Mouse (Mus musculus) embryonic fibroblast, embryonic 13.5 days (primary cell): Measurements from ENCODE around the gene Txndc16. TPM values are rescaled to one million over a fixed set of nuclear protein-coding genes. Genes with fewer than 3 reads are reported as not detected.
A peak's percentile ranks its signal among the peaks of the same experiment; 100 is the strongest.

ENCODE experiments used
- H3K27ac ChIP-seq: 2 replicates; pipeline ENCODE4 v1.5.1; 2012; ENCODE audit warnings: low read length, control low read depth, inconsistent platforms; ENCODE audit not compliant: insufficient read depth
- H3K4me1 ChIP-seq: 2 replicates; pipeline ENCODE4 v1.6.1; 2011; ENCODE audit warnings: low read length; ENCODE audit not compliant: control insufficient read depth, insufficient read depth
- H3K4me3 ChIP-seq: 2 replicates; pipeline ENCODE4 v1.5.1; 2011; ENCODE audit warnings: mild to moderate bottlenecking, control low read depth, low read length; ENCODE audit not compliant: insufficient read depth
- CTCF ChIP-seq: IDR thresholded peaks from 2 replicates; pipeline ENCODE4 v1.5.1; 2011; ENCODE audit warnings: mild to moderate bottlenecking, control low read depth, low read length, moderate library complexity, borderline replicate concordance; ENCODE audit not compliant: insufficient read depth
- POLR2A ChIP-seq: IDR thresholded peaks from 2 replicates; pipeline ENCODE4 v1.6.1; 2011; ENCODE audit warnings: low read depth, mild to moderate bottlenecking, control low read depth, low read length, moderate library complexity
- polyA plus RNA-seq: library from polyadenylated mRNA; stranded (reverse); fragments of >200 nt; gene quantifications from 2 replicates; pipeline ENCODE4 v1.2.4, GENCODE M21; 2011; ENCODE audit warnings: low read depth; ENCODE audit not compliant: missing spikeins, insufficient read length

The Txndc16 gene
- 23.2 and 33.9 TPM in 2 replicates for polyA plus RNA-seq

DNA sequence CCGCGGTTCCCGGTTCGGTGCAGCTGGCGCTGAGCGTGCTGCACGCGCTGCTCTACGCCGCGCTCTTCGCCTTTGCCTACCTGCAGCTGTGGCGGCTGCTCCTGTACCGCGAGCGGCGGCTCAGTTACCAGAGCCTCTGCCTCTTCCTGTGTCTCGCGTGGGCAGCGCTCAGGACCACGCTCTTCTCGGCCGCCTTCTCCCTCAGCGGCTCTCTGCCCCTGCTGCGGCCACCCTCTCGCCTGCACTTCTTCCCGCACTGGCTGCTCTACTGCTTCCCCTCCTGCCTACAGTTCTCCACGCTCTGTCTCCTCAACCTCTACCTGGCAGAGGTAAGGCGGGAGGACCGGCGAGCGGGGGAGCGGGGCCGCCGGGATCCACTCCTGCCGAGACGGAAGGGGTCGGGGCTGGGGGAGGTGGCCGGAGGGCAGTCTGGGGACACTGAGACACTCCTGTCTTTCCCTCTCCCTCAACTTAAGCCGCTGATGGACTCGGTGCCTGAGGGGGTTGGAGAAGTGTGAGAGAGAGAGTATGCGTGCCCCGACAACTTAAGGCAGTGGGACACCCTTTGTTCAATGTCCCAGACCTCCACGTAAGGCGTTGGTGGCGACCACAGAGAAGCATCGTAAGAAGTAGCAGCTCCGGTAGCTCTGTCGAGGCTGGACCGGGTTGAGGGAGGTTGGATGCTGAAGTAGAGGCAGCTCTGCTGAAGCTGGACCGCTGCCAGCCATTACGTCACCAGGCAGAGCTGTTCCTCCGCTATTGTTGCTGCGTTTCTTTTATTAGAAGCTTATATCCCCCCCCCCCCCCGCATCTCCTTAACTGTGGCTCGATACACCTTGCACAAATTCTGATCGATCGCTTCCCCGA is at the start of gene Txndc16:
Gene Txndc16, minus strand, starts transcription at position 239 of the 867 bp plus-strand sequence.
- Histone ChIP-seq H3K4me1 (no peaks in the 10 kb centered on the region), H3K27ac (no peak within 1 kb of the TSS), H3K4me3 (peak within 1 kb of the TSS; percentile 74)
- peak; percentile 25; the same call in 1 of the 2 replicates for TF ChIP-seq POLR2A
- no peak for TF ChIP-seq CTCF

- TF ChIP-seq CTCF = no peak
- TF ChIP-seq POLR2A = no peak
- H3K4me3 ChIP-seq = no peak overlapping the region
- H3K27ac ChIP-seq = no peak overlapping the region
- H3K4me1 ChIP-seq = no peaks in the 10 kb centered on the region
Observed at GRCm38 (mm10) chr14:45263831-45264592, 43.9 kb upstream of the Txndc16 start.

DNA sequence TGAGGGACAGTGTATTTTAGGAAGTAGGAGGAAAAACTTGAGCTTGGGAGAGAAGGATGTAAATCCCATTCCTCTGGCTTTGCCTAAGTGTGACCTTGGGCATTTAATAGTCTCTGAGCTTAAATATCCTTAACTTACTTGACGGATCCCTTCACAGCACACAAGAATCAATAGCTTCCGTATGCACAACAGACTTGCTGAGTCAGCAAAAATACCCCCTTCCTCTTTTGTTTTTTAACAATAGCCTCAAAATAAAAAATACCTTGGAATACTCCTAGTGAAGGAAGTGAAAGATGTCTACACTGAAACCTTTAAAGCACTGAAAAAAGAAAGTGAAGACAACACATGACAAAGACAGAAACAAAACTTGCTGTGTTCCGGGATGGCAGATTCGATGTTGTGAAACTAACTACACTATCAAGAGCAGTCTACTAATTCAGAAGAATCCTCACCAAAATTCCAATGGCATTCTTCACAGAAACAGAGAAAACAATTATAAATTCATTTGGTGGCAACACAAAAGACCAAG is 31.5 kb upstream of the Txndc16 start:
- Histone ChIP-seq H3K4me1 (no peaks in the 10 kb centered on the region), H3K4me3 (no peak overlapping the region)
- no peak for TF ChIP-seq POLR2A
- TF ChIP-seq CTCF = no peak

GRCm38 (mm10) chr14:45241613-45242012 is 21.5 kb upstream of the Txndc16 start:
- Histone ChIP-seq H3K27ac (no peak overlapping the region), H3K4me3 (no peak overlapping the region), H3K4me1 (no peaks in the 10 kb centered on the region)
- TF ChIP-seq POLR2A (no peak), CTCF (no peak)

More for the DNA sequence above, 31.5 kb upstream of the Txndc16 start:
- H3K27ac ChIP-seq = no peak overlapping the region

DNA sequence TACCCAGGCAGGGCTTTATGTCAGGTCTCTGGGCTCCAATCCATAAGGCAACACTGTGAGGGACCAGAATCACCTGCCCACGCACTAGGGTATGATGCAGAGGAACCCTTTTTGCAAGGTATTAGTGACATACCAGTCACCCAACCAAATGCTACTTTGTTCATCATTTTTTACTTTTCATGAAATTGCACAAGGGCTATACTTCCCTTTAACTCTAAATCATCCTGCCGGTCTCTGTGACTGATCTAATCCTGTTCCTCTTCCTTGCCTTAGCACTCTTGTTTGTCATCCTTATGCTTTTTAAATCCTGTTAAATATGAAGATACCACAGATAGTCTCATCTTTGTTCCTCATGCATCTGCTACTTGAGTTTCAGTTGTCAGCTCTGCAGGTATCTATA is 18.9 kb upstream of the Txndc16 start:
- no peak overlapping the region for H3K4me3 ChIP-seq
- no peak overlapping the region for H3K27ac ChIP-seq
- no peak for TF ChIP-seq CTCF
- no peaks in the 10 kb centered on the region for H3K4me1 ChIP-seq

DNA sequence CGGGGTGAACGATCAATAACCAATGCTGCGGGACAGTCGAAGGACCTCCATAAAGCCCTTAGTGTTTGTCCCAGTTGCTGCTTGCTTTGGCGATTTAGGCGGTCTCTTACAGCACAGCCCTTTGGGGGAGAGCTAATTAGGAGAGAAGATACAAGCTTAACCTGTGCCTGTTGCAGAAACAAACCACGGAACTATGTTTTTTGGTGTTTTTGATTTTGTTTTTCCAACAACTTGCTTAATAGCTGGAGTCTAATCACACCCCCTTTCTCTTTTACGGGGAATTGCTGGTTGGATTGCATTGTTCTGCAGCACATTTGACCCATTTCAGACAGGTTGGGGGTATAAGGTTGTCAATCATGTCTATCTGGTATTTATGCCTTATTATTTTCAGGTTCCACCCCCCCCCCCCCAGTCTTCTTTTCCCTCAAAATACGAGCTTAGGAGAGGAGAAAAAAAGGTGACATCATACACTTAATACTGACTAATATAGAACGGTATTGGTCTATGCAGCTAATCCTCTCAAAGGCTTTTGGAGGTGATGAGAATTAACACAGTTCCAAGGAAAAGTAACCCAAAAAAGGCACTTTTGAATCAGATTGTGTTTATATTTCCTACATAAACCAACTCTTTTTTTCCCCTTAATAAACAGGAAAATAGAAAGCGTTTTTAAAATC is 966 bp upstream of the Txndc16 start:
- H3K4me1 ChIP-seq = no peaks in the 10 kb centered on the region
- TF ChIP-seq CTCF (no peak), POLR2A (no peak)
- peak overlapping the region; percentile 47 for H3K4me3 ChIP-seq
- H3K27ac ChIP-seq = no peak overlapping the region

DNA sequence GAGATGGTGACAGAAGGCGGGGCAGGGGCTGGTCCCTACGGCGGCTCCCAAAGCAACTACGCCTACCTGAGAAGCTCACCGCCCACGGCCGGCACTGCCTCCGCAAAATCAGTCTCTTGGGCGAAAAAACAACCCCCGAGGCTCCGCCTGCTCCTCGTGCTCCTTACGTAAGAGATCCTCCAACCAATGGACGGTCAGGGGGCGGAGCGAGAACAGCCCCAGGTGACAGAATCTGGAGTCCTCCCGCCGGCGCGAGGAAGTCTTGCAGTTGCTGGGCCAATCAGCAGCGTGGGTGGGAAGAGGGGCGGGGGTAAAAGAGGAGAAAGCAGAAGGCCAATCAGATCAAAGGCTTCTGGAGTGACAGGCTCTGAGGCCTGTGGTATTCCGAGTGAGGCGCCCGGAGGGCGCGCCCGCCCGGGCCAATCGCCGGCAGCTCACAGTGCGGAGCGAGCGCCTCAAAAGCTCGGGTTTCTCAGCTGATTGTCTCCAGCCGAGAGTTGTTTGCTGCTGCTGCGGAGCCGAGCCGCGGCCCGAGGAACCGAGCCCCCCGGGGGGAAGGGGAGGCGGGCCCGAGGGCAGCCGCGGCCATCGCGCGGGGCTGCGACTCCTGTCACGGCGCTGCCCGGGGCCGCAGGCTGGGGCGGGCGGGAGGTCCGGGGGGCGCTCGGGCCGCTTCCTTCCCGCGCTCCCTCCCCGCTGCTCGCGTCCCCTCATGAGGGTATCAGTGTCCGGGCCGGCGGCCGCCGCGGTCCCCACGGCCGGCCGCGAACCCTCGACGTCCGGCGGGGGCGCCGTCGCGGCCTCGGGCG is 643 bp downstream of the Txndc16 start, which contains the start of gene Gpr137c:
Gene Gpr137c, plus strand, starts transcription at position 437 of the 809 bp plus-strand sequence.
- Histone ChIP-seq H3K4me1 (no peaks in the 10 kb centered on the region), H3K4me3 (peak within 1 kb of the TSS; percentile 74), H3K27ac (no peak within 1 kb of the TSS)
- TF ChIP-seq CTCF (no peak), POLR2A (peak; percentile 73)

DNA sequence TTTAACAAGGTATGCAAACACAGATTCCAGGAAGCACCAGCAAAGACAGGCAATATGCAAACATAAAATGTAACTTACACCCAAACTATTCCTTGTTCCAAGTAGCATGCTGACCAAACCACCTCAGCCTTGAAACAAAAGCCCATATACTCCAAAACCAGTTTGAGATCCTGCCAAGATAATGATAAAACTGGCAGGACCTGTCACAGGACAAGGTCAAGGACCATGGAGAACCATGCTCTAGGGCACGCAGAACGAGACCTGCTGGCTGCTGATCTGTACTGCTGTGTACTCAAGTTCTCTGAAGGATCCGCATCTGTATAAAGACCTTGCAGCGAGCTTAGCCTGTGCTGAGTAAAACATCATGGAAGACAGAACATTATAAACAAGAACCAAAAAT is 2.4 kb downstream of the Txndc16 start:
- Histone ChIP-seq H3K4me1 (no peaks in the 10 kb centered on the region), H3K27ac (no peak overlapping the region), H3K4me3 (no peak overlapping the region)
- TF ChIP-seq CTCF (no peak), POLR2A (no peak)

DNA sequence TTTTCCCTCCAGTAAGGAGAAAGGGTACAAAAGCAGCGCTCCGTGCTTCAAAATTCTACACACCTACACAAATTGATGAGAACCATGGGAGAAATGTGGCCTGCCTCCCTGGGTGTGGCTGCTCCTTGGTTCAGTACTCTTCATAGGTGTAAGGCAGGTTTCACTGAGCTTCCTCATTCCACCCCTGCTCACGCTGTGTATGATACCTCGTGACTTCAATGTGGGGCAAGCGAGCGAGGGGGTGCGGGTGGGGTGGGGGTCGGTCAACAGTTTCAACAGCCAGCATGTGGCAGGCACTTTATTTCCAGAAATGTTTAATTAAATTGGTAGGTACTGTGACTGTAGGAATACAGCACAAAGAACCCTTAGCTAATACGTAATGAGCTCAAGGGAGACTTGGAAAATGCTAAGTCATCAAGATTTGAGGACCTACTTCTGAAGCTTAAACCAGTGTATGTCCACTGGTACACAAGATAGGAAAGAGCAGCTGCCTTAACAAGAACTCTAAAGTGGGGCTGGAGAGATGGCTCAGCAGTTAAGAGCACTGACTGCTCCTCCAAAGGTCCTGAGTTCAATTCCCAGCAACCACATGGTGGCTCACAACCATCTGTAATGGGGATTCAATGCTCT is 3.3 kb downstream of the Txndc16 start:
- no peak overlapping the region for H3K4me3 ChIP-seq
- TF ChIP-seq CTCF (no peak), POLR2A (no peak)
- no peak overlapping the region for H3K27ac ChIP-seq
- H3K4me1 ChIP-seq = 0 out of 2 replicates have a peak, but pooled peaks cover under 1% of the 10 kb centered on the region
